Mouse (Mus musculus): ENCODE data around the gene Trub1. TPM values are rescaled to one million over a fixed set of nuclear protein-coding genes. Genes with fewer than 3 reads are reported as not detected.

The Trub1 gene
- polyA plus RNA-seq, 1 experiment from 2014 or later: 8.0 TPM

GRCm38 (mm10) chr19:57423402-57423801 is 29.3 kb upstream of the Trub1 start:
- WGBS (ENCODE audit: insufficient replicate concordance): 42% methylated on average over 3 of the region's 3 CpGs

GRCm38 (mm10) chr19:57425296-57425695 is 27.4 kb upstream of the Trub1 start:
- 81% methylated on average over 15 of the region's 15 CpGs for WGBS (ENCODE audit: insufficient replicate concordance)
- H3K27me3 ChIP-seq: no peaks in the 10 kb centered on the region; the same call in 1 of the 2 replicates
- ATAC-seq (ENCODE audit: insufficient read depth): no peak
- H3K9ac ChIP-seq: no peak overlapping the region
- H3K4me1 ChIP-seq (replicated peaks): no peaks in the 10 kb centered on the region
- no peak overlapping the region for H3K4me3 ChIP-seq (replicated peaks)
- H3K27ac ChIP-seq (replicated peaks): no peak overlapping the region
- H3K36me3 ChIP-seq (replicated peaks): no peaks in the 10 kb centered on the region
- no peak overlapping the region for H3K4me2 ChIP-seq
- H3K9me3 ChIP-seq (replicated peaks): no peaks in the 10 kb centered on the region

More at GRCm38 (mm10) chr19:57423402-57423801, 29.3 kb upstream of the Trub1 start:
- Histone ChIP-seq H3K36me3 (replicated peaks) (no peaks in the 10 kb centered on the region), H3K9me3 (replicated peaks) (no peaks in the 10 kb centered on the region), H3K27ac (replicated peaks) (no peak overlapping the region), H3K4me1 (replicated peaks) (no peaks in the 10 kb centered on the region), H3K27me3 (no peaks in the 10 kb centered on the region; the same call in 1 of the 2 replicates), H3K4me3 (replicated peaks) (no peak overlapping the region), H3K9ac (no peak overlapping the region), H3K4me2 (no peak overlapping the region)
- no peak for ATAC-seq (ENCODE audit: insufficient read depth)

- no peak overlapping the region for H3K9ac ChIP-seq
- no peak overlapping the region for H3K27ac ChIP-seq (replicated peaks)
- H3K4me3 ChIP-seq (replicated peaks): no peak overlapping the region
- no peaks in the 10 kb centered on the region; the same call in 1 of the 2 replicates for H3K27me3 ChIP-seq
- 73% methylated on average over 8 of the region's 8 CpGs for WGBS (ENCODE audit: insufficient replicate concordance)
- H3K9me3 ChIP-seq (replicated peaks): no peaks in the 10 kb centered on the region
- ATAC-seq (ENCODE audit: insufficient read depth): no peak
- no peaks in the 10 kb centered on the region for H3K4me1 ChIP-seq (replicated peaks)
- H3K4me2 ChIP-seq: no peak overlapping the region
- no peaks in the 10 kb centered on the region for H3K36me3 ChIP-seq (replicated peaks)
Measured at GRCm38 (mm10) chr19:57426841-57427240, 25.9 kb upstream of the Trub1 start.

- ATAC-seq (ENCODE audit: insufficient read depth): no peak
- Histone ChIP-seq H3K4me2 (no peak overlapping the region), H3K4me3 (replicated peaks) (no peak overlapping the region), H3K27me3 (no peaks in the 10 kb centered on the region; the same call in 1 of the 2 replicates), H3K27ac (replicated peaks) (no peak overlapping the region), H3K36me3 (replicated peaks) (no peaks in the 10 kb centered on the region), H3K9ac (no peak overlapping the region), H3K9me3 (replicated peaks) (no peaks in the 10 kb centered on the region), H3K4me1 (replicated peaks) (no peaks in the 10 kb centered on the region)
- 67% methylated on average over 14 of the region's 14 CpGs for WGBS (ENCODE audit: insufficient replicate concordance)
Measured at GRCm38 (mm10) chr19:57427756-57428438, 24.8 kb upstream of the Trub1 start.

- H3K4me2 ChIP-seq: no peak overlapping the region
- no peak overlapping the region for H3K27ac ChIP-seq (replicated peaks)
- no peaks in the 10 kb centered on the region for H3K4me1 ChIP-seq (replicated peaks)
- no peaks in the 10 kb centered on the region for H3K36me3 ChIP-seq (replicated peaks)
- no peaks in the 10 kb centered on the region for H3K9me3 ChIP-seq (replicated peaks)
- H3K9ac ChIP-seq: no peak overlapping the region
- ATAC-seq (ENCODE audit: insufficient read depth): no peak
- WGBS (ENCODE audit: insufficient replicate concordance): 60% methylated on average over 3 of the region's 3 CpGs
- no peaks in the 10 kb centered on the region; the same call in 1 of the 2 replicates for H3K27me3 ChIP-seq
- H3K4me3 ChIP-seq (replicated peaks): no peak overlapping the region
Measured at GRCm38 (mm10) chr19:57428641-57429040, 24.1 kb upstream of the Trub1 start.

- Histone ChIP-seq H3K27ac (replicated peaks) (no peak overlapping the region), H3K4me3 (replicated peaks) (no peak overlapping the region), H3K4me1 (replicated peaks) (no peaks in the 10 kb centered on the region), H3K9me3 (replicated peaks) (no peaks in the 10 kb centered on the region), H3K4me2 (no peak overlapping the region), H3K9ac (no peak overlapping the region), H3K36me3 (replicated peaks) (no peaks in the 10 kb centered on the region), H3K27me3 (no peaks in the 10 kb centered on the region; the same call in 1 of the 2 replicates)
- 49% methylated on average over 6 of the region's 6 CpGs for WGBS (ENCODE audit: insufficient replicate concordance)
- ATAC-seq (ENCODE audit: insufficient read depth): no peak
Measured at GRCm38 (mm10) chr19:57429926-57430325, 22.8 kb upstream of the Trub1 start.

GRCm38 (mm10) chr19:57431476-57431875 is 21.2 kb upstream of the Trub1 start:
- Histone ChIP-seq H3K9me3 (replicated peaks) (no peaks in the 10 kb centered on the region), H3K4me1 (replicated peaks) (no peaks in the 10 kb centered on the region), H3K9ac (no peak overlapping the region), H3K27me3 (no peaks in the 10 kb centered on the region; the same call in 1 of the 2 replicates), H3K36me3 (replicated peaks) (no peaks in the 10 kb centered on the region), H3K4me2 (no peak overlapping the region), H3K27ac (replicated peaks) (no peak overlapping the region), H3K4me3 (replicated peaks) (no peak overlapping the region)
- no peak for ATAC-seq (ENCODE audit: insufficient read depth)
- WGBS (ENCODE audit: insufficient replicate concordance): 54% methylated on average over 6 of the region's 6 CpGs

GRCm38 (mm10) chr19:57434024-57434423 is 18.7 kb upstream of the Trub1 start:
- no peak overlapping the region for H3K9ac ChIP-seq
- no peaks in the 10 kb centered on the region for H3K36me3 ChIP-seq (replicated peaks)
- no peaks in the 10 kb centered on the region for H3K4me1 ChIP-seq (replicated peaks)
- WGBS (ENCODE audit: insufficient replicate concordance): 75% methylated on average over 6 of the region's 6 CpGs
- no peak overlapping the region for H3K27ac ChIP-seq (replicated peaks)
- H3K4me2 ChIP-seq: no peak overlapping the region
- H3K9me3 ChIP-seq (replicated peaks): no peaks in the 10 kb centered on the region
- no peaks in the 10 kb centered on the region for H3K27me3 ChIP-seq
- no peak for ATAC-seq (ENCODE audit: insufficient read depth)
- H3K4me3 ChIP-seq (replicated peaks): no peak overlapping the region

- H3K4me1 ChIP-seq (replicated peaks): no peaks in the 10 kb centered on the region
- no peak overlapping the region for H3K4me3 ChIP-seq (replicated peaks)
- no peaks in the 10 kb centered on the region for H3K27me3 ChIP-seq
- no peak overlapping the region for H3K9ac ChIP-seq
- 59% methylated on average over 10 of the region's 10 CpGs for WGBS (ENCODE audit: insufficient replicate concordance)
- H3K9me3 ChIP-seq (replicated peaks): no peaks in the 10 kb centered on the region
- no peak overlapping the region for H3K4me2 ChIP-seq
- no peak for ATAC-seq (ENCODE audit: insufficient read depth)
- H3K36me3 ChIP-seq (replicated peaks): no peaks in the 10 kb centered on the region
- no peak overlapping the region for H3K27ac ChIP-seq (replicated peaks)
Measured at GRCm38 (mm10) chr19:57436586-57437021, 16.1 kb upstream of the Trub1 start.

GRCm38 (mm10) chr19:57437042-57437441 is 15.7 kb upstream of the Trub1 start:
- Histone ChIP-seq H3K9me3 (replicated peaks) (no peaks in the 10 kb centered on the region), H3K4me2 (no peak overlapping the region), H3K9ac (no peak overlapping the region), H3K4me3 (replicated peaks) (no peak overlapping the region), H3K4me1 (replicated peaks) (no peaks in the 10 kb centered on the region), H3K27me3 (no peaks in the 10 kb centered on the region), H3K27ac (replicated peaks) (no peak overlapping the region), H3K36me3 (replicated peaks) (no peaks in the 10 kb centered on the region)
- WGBS (ENCODE audit: insufficient replicate concordance): 79% methylated on average over 7 of the region's 7 CpGs
- ATAC-seq (ENCODE audit: insufficient read depth): no peak

GRCm38 (mm10) chr19:57439296-57439695 is 13.4 kb upstream of the Trub1 start:
- no peaks in the 10 kb centered on the region for H3K9me3 ChIP-seq (replicated peaks)
- H3K27me3 ChIP-seq: no peaks in the 10 kb centered on the region
- 88% methylated on average over 5 of the region's 5 CpGs for WGBS (ENCODE audit: insufficient replicate concordance)
- H3K36me3 ChIP-seq (replicated peaks): no peaks in the 10 kb centered on the region
- H3K9ac ChIP-seq: no peak overlapping the region
- no peaks in the 10 kb centered on the region for H3K4me1 ChIP-seq (replicated peaks)
- ATAC-seq (ENCODE audit: insufficient read depth): no peak
- H3K4me2 ChIP-seq: no peak overlapping the region
- no peak overlapping the region for H3K4me3 ChIP-seq (replicated peaks)
- H3K27ac ChIP-seq (replicated peaks): no peak overlapping the region

- Histone ChIP-seq H3K27ac (replicated peaks) (no peak overlapping the region), H3K4me3 (replicated peaks) (no peak overlapping the region), H3K36me3 (replicated peaks) (no peaks in the 10 kb centered on the region), H3K4me2 (no peak overlapping the region), H3K9me3 (replicated peaks) (no peaks in the 10 kb centered on the region), H3K9ac (no peak overlapping the region), H3K27me3 (no peaks in the 10 kb centered on the region), H3K4me1 (replicated peaks) (no peaks in the 10 kb centered on the region)
- 59% methylated on average over 7 of the region's 7 CpGs for WGBS (ENCODE audit: insufficient replicate concordance)
- no peak for ATAC-seq (ENCODE audit: insufficient read depth)
Measured at GRCm38 (mm10) chr19:57441501-57441900, 11.2 kb upstream of the Trub1 start.
